8 mouse cellular contexts compared by ENCODE assay signal in genomic region chr2:115384414-115385180, GRCm38 (mm10).
DNase-seq lines count a peak whose midpoint lies in the region; ATAC-seq and TF ChIP-seq lines count a peak whose summit lies in the region.

No protein-coding gene starts in this region.

- H3K4me1 ChIP-seq in midbrain, embryonic 12.5 days, result peaks cover 12% of the 10 kb centered on the region
- peaks cover 19% of the 10 kb centered on the region for H3K4me1 ChIP-seq in forebrain, embryonic 15.5 days

- DNase-seq in gastrocnemius, adult 2 months, result no peak
- no peak for DNase-seq in gastrocnemius, postnatal 10 days
- DNase-seq in Muller cell, postnatal 12 days (ENCODE audit: inconsistent ontology term), result peak; percentile 36
- peak; percentile 15 to 18 for DNase-seq in heart, postnatal 10 days
- no peak for DNase-seq in layer of hippocampus, adult 9-10 months (ENCODE audit: low spot score)
- no peak for DNase-seq in gastrocnemius, postnatal 4 days (ENCODE audit: low spot score in 2 of 2)

- WGBS in midbrain, embryonic 12.5 days, result 63% methylated on average over 13 of the region's 13 CpGs
- WGBS in forebrain, embryonic 15.5 days, result 27% methylated on average over 13 of the region's 13 CpGs

- H3K27me3 ChIP-seq in midbrain, embryonic 12.5 days, result 0 out of 2 replicates have a peak, but pooled peaks cover 3% of the 10 kb centered on the region
- H3K27me3 ChIP-seq in forebrain, embryonic 15.5 days, result no peaks in the 10 kb centered on the region

- intact Hi-C loops in gastrocnemius, adult 2 months (cut with DNase I), result no loop called here
- intact Hi-C loops in heart, postnatal 10 days (cut with DNase I), result no loop called here

- no peak for TF ChIP-seq CTCF in gastrocnemius, adult 2 months (IDR thresholded peaks at IDR 0.05)

- H3K36me3 ChIP-seq in midbrain, embryonic 12.5 days, result no peaks in the 10 kb centered on the region
- no peaks in the 10 kb centered on the region for H3K36me3 ChIP-seq in forebrain, embryonic 15.5 days

- peak; percentile 31; the same call in 1 of the 2 replicates for ATAC-seq in midbrain, embryonic 12.5 days (ENCODE audit: low FRiP score, low read depth)
- no peak for ATAC-seq in forebrain, embryonic 15.5 days (replicated peaks)

- H3K9ac ChIP-seq in midbrain, embryonic 12.5 days (replicated peaks), result no peak overlapping the region
- H3K9ac ChIP-seq in forebrain, embryonic 15.5 days (replicated peaks), result no peak overlapping the region

- H3K27ac ChIP-seq in gastrocnemius, adult 2 months, result peak overlapping the region; percentile 4; the same call in 1 of the 2 replicates
- no peak overlapping the region for H3K27ac ChIP-seq in midbrain, embryonic 12.5 days (replicated peaks)
- no peak overlapping the region for H3K27ac ChIP-seq in forebrain, embryonic 15.5 days (replicated peaks)

- no peak overlapping the region for H3K4me2 ChIP-seq in midbrain, embryonic 12.5 days (replicated peaks)
- no peak overlapping the region for H3K4me2 ChIP-seq in forebrain, embryonic 15.5 days (replicated peaks)

- H3K4me3 ChIP-seq in gastrocnemius, adult 2 months, result peak overlapping the region; percentile 13; the same call in 1 of the 2 replicates
- H3K4me3 ChIP-seq in midbrain, embryonic 12.5 days, result no peak overlapping the region
- H3K4me3 ChIP-seq in forebrain, embryonic 15.5 days, result no peak overlapping the region

- H3K9me3 ChIP-seq in midbrain, embryonic 12.5 days, result no peaks in the 10 kb centered on the region
- no peaks in the 10 kb centered on the region for H3K9me3 ChIP-seq in forebrain, embryonic 15.5 days

Comparison
In these comparisons a context has a peak if more than half of its experiments do, and no peak if none do; other contexts are left out.
1. DNase-seq: peak in Muller cell, postnatal 12 days (single experiment) and heart, postnatal 10 days (2 of 2); none in gastrocnemius, adult 2 months (single experiment), gastrocnemius, postnatal 10 days (single experiment), layer of hippocampus, adult 9-10 months (single experiment) and gastrocnemius, postnatal 4 days (0 of 2).